Mouse (Mus musculus): ENCODE results near the gene Ppp1r1c. TPM values are rescaled to one million over a fixed set of nuclear protein-coding genes. Genes with fewer than 3 reads are reported as not detected.
"Not testable (repeated sequence)": the region's sequence is repeated elsewhere in the genome, so short reads cannot be mapped to it uniquely, and the experiment has no call there.

The Ppp1r1c gene
- polyA plus RNA-seq, 1 experiment = not detected

GRCm38 (mm10) chr2:79839090-79839489, 131.5 kb downstream of the Ppp1r1c start:
- TF ChIP-seq POLR2A (IDR thresholded peaks at IDR 0.05; ENCODE audit: insufficient read depth, low read length) (no peak), EP300 (IDR thresholded peaks at IDR 0.05; ENCODE audit: insufficient read depth, low read depth, low read length) (no peak)
- H3K27ac ChIP-seq (ENCODE audit: insufficient read depth, low read length) = no peak overlapping the region
- no peak overlapping the region for H3K4me3 ChIP-seq (ENCODE audit: low read depth, low read length)
- H3K36me3 ChIP-seq (ENCODE audit: control insufficient read depth, insufficient read depth, low read length, poor library complexity, severe bottlenecking) = no peaks in the 10 kb centered on the region
- no peaks in the 10 kb centered on the region for H3K27me3 ChIP-seq (ENCODE audit: control insufficient read depth, insufficient read depth, low read length, poor library complexity, severe bottlenecking)
- no peaks in the 10 kb centered on the region for H3K4me1 ChIP-seq (ENCODE audit: control insufficient read depth, insufficient read depth, low read length)
- no peak overlapping the region for H3K9ac ChIP-seq (ENCODE audit: low read depth, poor library complexity, severe bottlenecking)
- H3K9me3 ChIP-seq (replicated peaks; ENCODE audit: control insufficient read depth, insufficient read depth, low read length, poor library complexity, severe bottlenecking) = no peaks in the 10 kb centered on the region

- no peaks in the 10 kb centered on the region for H3K4me1 ChIP-seq (ENCODE audit: control insufficient read depth, insufficient read depth, low read length)
- no peaks in the 10 kb centered on the region for H3K36me3 ChIP-seq (ENCODE audit: control insufficient read depth, insufficient read depth, low read length, poor library complexity, severe bottlenecking)
- no peak overlapping the region for H3K9ac ChIP-seq (ENCODE audit: low read depth, poor library complexity, severe bottlenecking)
- TF ChIP-seq POLR2A (IDR thresholded peaks at IDR 0.05; ENCODE audit: insufficient read depth, low read length) (no peak), CTCF (IDR thresholded peaks at IDR 0.05; ENCODE audit: low read depth, low read length) (no peak), EP300 (IDR thresholded peaks at IDR 0.05; ENCODE audit: insufficient read depth, low read depth, low read length) (no peak)
- no peak overlapping the region for H3K4me3 ChIP-seq (ENCODE audit: low read depth, low read length)
- no peaks in the 10 kb centered on the region for H3K27me3 ChIP-seq (ENCODE audit: control insufficient read depth, insufficient read depth, low read length, poor library complexity, severe bottlenecking)
- no peaks in the 10 kb centered on the region for H3K9me3 ChIP-seq (replicated peaks; ENCODE audit: control insufficient read depth, insufficient read depth, low read length, poor library complexity, severe bottlenecking)
- H3K27ac ChIP-seq (ENCODE audit: insufficient read depth, low read length) = no peak overlapping the region
Measured at GRCm38 (mm10) chr2:79839513-79839912, 131.9 kb downstream of the Ppp1r1c start.

GRCm38 (mm10) chr2:79847396-79847795, 139.8 kb downstream of the Ppp1r1c start:
- H3K9me3 ChIP-seq (replicated peaks; ENCODE audit: control insufficient read depth, insufficient read depth, low read length, poor library complexity, severe bottlenecking); H3K27ac ChIP-seq (ENCODE audit: insufficient read depth, low read length); H3K27me3 ChIP-seq (ENCODE audit: control insufficient read depth, insufficient read depth, low read length, poor library complexity, severe bottlenecking); H3K4me1 ChIP-seq (ENCODE audit: control insufficient read depth, insufficient read depth, low read length); H3K36me3 ChIP-seq (ENCODE audit: control insufficient read depth, insufficient read depth, low read length, poor library complexity, severe bottlenecking); H3K9ac ChIP-seq (ENCODE audit: low read depth, poor library complexity, severe bottlenecking): not testable (repeated sequence)
- peak overlapping the region; percentile 69 for H3K4me3 ChIP-seq (ENCODE audit: low read depth, low read length)

GRCm38 (mm10) chr2:79856874-79857273, 149.3 kb downstream of the Ppp1r1c start:
- Histone ChIP-seq H3K36me3 (ENCODE audit: control insufficient read depth, insufficient read depth, low read length, poor library complexity, severe bottlenecking) (no peaks in the 10 kb centered on the region), H3K4me1 (ENCODE audit: control insufficient read depth, insufficient read depth, low read length) (no peaks in the 10 kb centered on the region), H3K9ac (ENCODE audit: low read depth, poor library complexity, severe bottlenecking) (no peak overlapping the region), H3K27me3 (ENCODE audit: control insufficient read depth, insufficient read depth, low read length, poor library complexity, severe bottlenecking) (no peaks in the 10 kb centered on the region), H3K27ac (ENCODE audit: insufficient read depth, low read length) (no peak overlapping the region), H3K9me3 (replicated peaks; ENCODE audit: control insufficient read depth, insufficient read depth, low read length, poor library complexity, severe bottlenecking) (no peaks in the 10 kb centered on the region), H3K4me3 (ENCODE audit: low read depth, low read length) (no peak overlapping the region)
- TF ChIP-seq EP300 (IDR thresholded peaks at IDR 0.05; ENCODE audit: insufficient read depth, low read depth, low read length) = no peak
- no peak for TF ChIP-seq POLR2A (IDR thresholded peaks at IDR 0.05; ENCODE audit: insufficient read depth, low read length)
- no peak for TF ChIP-seq CTCF (IDR thresholded peaks at IDR 0.05; ENCODE audit: low read depth, low read length)

- H3K27me3 ChIP-seq (ENCODE audit: control insufficient read depth, insufficient read depth, low read length, poor library complexity, severe bottlenecking) = no peaks in the 10 kb centered on the region
Measured at GRCm38 (mm10) chr2:79865275-79865999, 157.9 kb downstream of the Ppp1r1c start.

More at GRCm38 (mm10) chr2:79865275-79865999, 157.9 kb downstream of the Ppp1r1c start:
- H3K4me3 ChIP-seq (ENCODE audit: low read depth, low read length) = no peak overlapping the region
- no peaks in the 10 kb centered on the region for H3K9me3 ChIP-seq (replicated peaks; ENCODE audit: control insufficient read depth, insufficient read depth, low read length, poor library complexity, severe bottlenecking)
- H3K27ac ChIP-seq (ENCODE audit: insufficient read depth, low read length) = no peak overlapping the region
- TF ChIP-seq POLR2A (IDR thresholded peaks at IDR 0.05; ENCODE audit: insufficient read depth, low read length) = no peak
- TF ChIP-seq CTCF (IDR thresholded peaks at IDR 0.05; ENCODE audit: low read depth, low read length) = peak; percentile 27
- no peak for TF ChIP-seq EP300 (IDR thresholded peaks at IDR 0.05; ENCODE audit: insufficient read depth, low read depth, low read length)
- H3K9ac ChIP-seq (ENCODE audit: low read depth, poor library complexity, severe bottlenecking) = no peak overlapping the region
- H3K36me3 ChIP-seq (ENCODE audit: control insufficient read depth, insufficient read depth, low read length, poor library complexity, severe bottlenecking) = no peaks in the 10 kb centered on the region
- no peaks in the 10 kb centered on the region for H3K4me1 ChIP-seq (ENCODE audit: control insufficient read depth, insufficient read depth, low read length)

Other genes starting within 250 kb of the Ppp1r1c start
- 11.8 and 13.4 TPM in 2 replicates for gene Itprid2, start 72.4 kb upstream of the Ppp1r1c start, polyA plus RNA-seq (2011; ENCODE audit: insufficient read depth, insufficient read length, low read depth, missing spikeins)